Mouse (Mus musculus): Measurements from ENCODE around the gene Auts2. TPM values are rescaled to one million over a fixed set of nuclear protein-coding genes. Genes with fewer than 3 reads are reported as not detected.

Auts2 gene
- polyA plus RNA-seq, 1 experiment from 2014 or later = 4.9 TPM

- no peak for TF ChIP-seq CTCF (IDR thresholded peaks at IDR 0.05; ENCODE audit: low read depth)
- no peaks in the 10 kb centered on the region for H3K36me3 ChIP-seq (ENCODE audit: control insufficient read depth, insufficient read depth)
- H3K9me3 ChIP-seq (ENCODE audit: control insufficient read depth) = no peaks in the 10 kb centered on the region
- no peak overlapping the region for H3K9ac ChIP-seq (ENCODE audit: low read depth, low read length)
- no peaks in the 10 kb centered on the region for H3K27me3 ChIP-seq (replicated peaks; ENCODE audit: control insufficient read depth, insufficient read depth, low read length)
- no peak overlapping the region for H3K4me2 ChIP-seq (replicated peaks; ENCODE audit: low read depth)
- no peak overlapping the region for H3K4me3 ChIP-seq (ENCODE audit: low read depth, low read length)
- WGBS = 39% methylated on average over 10 of the region's 10 CpGs
- 0 out of 2 replicates have a peak, but pooled peaks cover 2% of the 10 kb centered on the region for H3K4me1 ChIP-seq (replicated peaks; ENCODE audit: control insufficient read depth, insufficient read depth, low read length)
- H3K27ac ChIP-seq (ENCODE audit: low read depth, low read length) = no peak overlapping the region
- ATAC-seq = no peak
Observed at GRCm38 (mm10) chr5:132073677-132074359, 469.3 kb downstream of the Auts2 start.

GRCm38 (mm10) chr5:132072356-132072755, 470.8 kb downstream of the Auts2 start:
- no peak overlapping the region for H3K27ac ChIP-seq (ENCODE audit: low read depth, low read length)

GRCm38 (mm10) chr5:132067750-132068739, 475.1 kb downstream of the Auts2 start:
- TF ChIP-seq CTCF (IDR thresholded peaks at IDR 0.05; ENCODE audit: low read depth) = no peak
- ATAC-seq = peak; percentile 80
- Histone ChIP-seq H3K9ac (ENCODE audit: low read depth, low read length) (no peak overlapping the region), H3K4me3 (ENCODE audit: low read depth, low read length) (no peak overlapping the region), H3K36me3 (ENCODE audit: control insufficient read depth, insufficient read depth) (no peaks in the 10 kb centered on the region), H3K4me1 (replicated peaks; ENCODE audit: control insufficient read depth, insufficient read depth, low read length) (no peaks in the 10 kb centered on the region), H3K4me2 (replicated peaks; ENCODE audit: low read depth) (peak overlapping the region; percentile 35), H3K27ac (ENCODE audit: low read depth, low read length) (peak overlapping the region; percentile 9; the same call in 1 of the 2 replicates), H3K9me3 (ENCODE audit: control insufficient read depth) (no peaks in the 10 kb centered on the region), H3K27me3 (replicated peaks; ENCODE audit: control insufficient read depth, insufficient read depth, low read length) (no peaks in the 10 kb centered on the region)
- WGBS = 35% methylated on average over 10 of the region's 10 CpGs

More at GRCm38 (mm10) chr5:132072356-132072755, 470.8 kb downstream of the Auts2 start:
- no peak for ATAC-seq
- H3K36me3 ChIP-seq (ENCODE audit: control insufficient read depth, insufficient read depth) = no peaks in the 10 kb centered on the region
- no peak overlapping the region for H3K9ac ChIP-seq (ENCODE audit: low read depth, low read length)
- TF ChIP-seq CTCF (IDR thresholded peaks at IDR 0.05; ENCODE audit: low read depth) = no peak
- H3K4me3 ChIP-seq (ENCODE audit: low read depth, low read length) = no peak overlapping the region
- WGBS = 71% methylated on average over 4 of the region's 4 CpGs
- 0 out of 2 replicates have a peak, but pooled peaks cover 2% of the 10 kb centered on the region for H3K4me1 ChIP-seq (replicated peaks; ENCODE audit: control insufficient read depth, insufficient read depth, low read length)
- no peaks in the 10 kb centered on the region for H3K9me3 ChIP-seq (ENCODE audit: control insufficient read depth)
- no peaks in the 10 kb centered on the region for H3K27me3 ChIP-seq (replicated peaks; ENCODE audit: control insufficient read depth, insufficient read depth, low read length)
- H3K4me2 ChIP-seq (replicated peaks; ENCODE audit: low read depth) = no peak overlapping the region

GRCm38 (mm10) chr5:132060116-132060515, 483.0 kb downstream of the Auts2 start:
- ATAC-seq = no peak
- Histone ChIP-seq H3K27me3 (replicated peaks; ENCODE audit: control insufficient read depth, insufficient read depth, low read length) (no peaks in the 10 kb centered on the region), H3K9ac (ENCODE audit: low read depth, low read length) (no peak overlapping the region), H3K36me3 (ENCODE audit: control insufficient read depth, insufficient read depth) (no peaks in the 10 kb centered on the region), H3K27ac (ENCODE audit: low read depth, low read length) (no peak overlapping the region), H3K9me3 (ENCODE audit: control insufficient read depth) (no peaks in the 10 kb centered on the region), H3K4me1 (replicated peaks; ENCODE audit: control insufficient read depth, insufficient read depth, low read length) (no peaks in the 10 kb centered on the region), H3K4me2 (replicated peaks; ENCODE audit: low read depth) (no peak overlapping the region), H3K4me3 (ENCODE audit: low read depth, low read length) (no peak overlapping the region)
- TF ChIP-seq CTCF (IDR thresholded peaks at IDR 0.05; ENCODE audit: low read depth) = peak; percentile 57
- 90% methylated on average over 6 of the region's 6 CpGs for WGBS

- H3K4me3 ChIP-seq (ENCODE audit: low read depth, low read length) = no peak overlapping the region
- no peaks in the 10 kb centered on the region for H3K36me3 ChIP-seq (ENCODE audit: control insufficient read depth, insufficient read depth)
- H3K27me3 ChIP-seq (replicated peaks; ENCODE audit: control insufficient read depth, insufficient read depth, low read length) = no peaks in the 10 kb centered on the region
- TF ChIP-seq CTCF (IDR thresholded peaks at IDR 0.05; ENCODE audit: low read depth) = no peak
- H3K27ac ChIP-seq (ENCODE audit: low read depth, low read length) = no peak overlapping the region
- ATAC-seq = no peak
- no peak overlapping the region for H3K4me2 ChIP-seq (replicated peaks; ENCODE audit: low read depth)
- no peak overlapping the region for H3K9ac ChIP-seq (ENCODE audit: low read depth, low read length)
- H3K4me1 ChIP-seq (replicated peaks; ENCODE audit: control insufficient read depth, insufficient read depth, low read length) = no peaks in the 10 kb centered on the region
- H3K9me3 ChIP-seq (ENCODE audit: control insufficient read depth) = no peaks in the 10 kb centered on the region
- WGBS = 61% methylated on average over 13 of the region's 13 CpGs
Observed at GRCm38 (mm10) chr5:132052637-132053036, 490.5 kb downstream of the Auts2 start.

GRCm38 (mm10) chr5:132039584-132039983, 503.6 kb downstream of the Auts2 start:
- no peaks in the 10 kb centered on the region for H3K36me3 ChIP-seq (ENCODE audit: control insufficient read depth, insufficient read depth)
- H3K4me2 ChIP-seq (replicated peaks; ENCODE audit: low read depth) = no peak overlapping the region
- no peak overlapping the region for H3K9ac ChIP-seq (ENCODE audit: low read depth, low read length)
- H3K27ac ChIP-seq (ENCODE audit: low read depth, low read length) = no peak overlapping the region
- no peaks in the 10 kb centered on the region for H3K27me3 ChIP-seq (replicated peaks; ENCODE audit: control insufficient read depth, insufficient read depth, low read length)
- no peak for TF ChIP-seq CTCF (IDR thresholded peaks at IDR 0.05; ENCODE audit: low read depth)
- H3K9me3 ChIP-seq (ENCODE audit: control insufficient read depth) = no peaks in the 10 kb centered on the region
- WGBS = 40% methylated on average over 6 of the region's 6 CpGs
- H3K4me3 ChIP-seq (ENCODE audit: low read depth, low read length) = no peak overlapping the region
- ATAC-seq = peak; percentile 82
- H3K4me1 ChIP-seq (replicated peaks; ENCODE audit: control insufficient read depth, insufficient read depth, low read length) = no peaks in the 10 kb centered on the region
